Mouse (Mus musculus): ENCODE results near the gene Nmur2.

The Nmur2 gene

GRCm38 (mm10) chr11:56040917-56041316 is at the start of gene Nmur2:
Gene Nmur2, minus strand, starts transcription at chr11:56041010.
- no peak for DNase-seq (ENCODE audit: low spot score in 2 of 2)

- no peak for DNase-seq (ENCODE audit: low spot score in 2 of 2)
Measured at GRCm38 (mm10) chr11:56089127-56089689, 48.4 kb upstream of the Nmur2 start.

GRCm38 (mm10) chr11:56072131-56072530 is 31.3 kb upstream of the Nmur2 start:
- no peak for DNase-seq (ENCODE audit: low spot score in 2 of 2)

- no peak for DNase-seq (ENCODE audit: low spot score in 2 of 2)
Measured at GRCm38 (mm10) chr11:56069658-56070057, 28.8 kb upstream of the Nmur2 start.

GRCm38 (mm10) chr11:56065147-56065546 is 24.3 kb upstream of the Nmur2 start:
- no peak for DNase-seq (ENCODE audit: low spot score in 2 of 2)

GRCm38 (mm10) chr11:56064575-56064974 is 23.8 kb upstream of the Nmur2 start:
- DNase-seq (ENCODE audit: low spot score in 2 of 2): no peak

GRCm38 (mm10) chr11:56059236-56059635 is 18.4 kb upstream of the Nmur2 start:
- DNase-seq (ENCODE audit: low spot score in 2 of 2): no peak

GRCm38 (mm10) chr11:56054439-56054838 is 13.6 kb upstream of the Nmur2 start:
- DNase-seq (ENCODE audit: low spot score in 2 of 2): no peak

GRCm38 (mm10) chr11:56026854-56027253 is 14.0 kb downstream of the Nmur2 start:
- no peak for DNase-seq (ENCODE audit: low spot score in 2 of 2)

- peak; percentile 5 to 24 for DNase-seq (ENCODE audit: low spot score in 2 of 2)
Measured at GRCm38 (mm10) chr11:56025746-56026570, 14.9 kb downstream of the Nmur2 start.

GRCm38 (mm10) chr11:56013510-56014057 is 27.2 kb downstream of the Nmur2 start:
- DNase-seq (ENCODE audit: low spot score in 2 of 2): no peak

GRCm38 (mm10) chr11:56012396-56012795 is 28.4 kb downstream of the Nmur2 start:
- DNase-seq (ENCODE audit: low spot score in 2 of 2): no peak

GRCm38 (mm10) chr11:56008277-56008676 is 32.5 kb downstream of the Nmur2 start:
- DNase-seq (ENCODE audit: low spot score in 2 of 2): no peak

GRCm38 (mm10) chr11:55992799-55993198 is 48.0 kb downstream of the Nmur2 start:
- DNase-seq (ENCODE audit: low spot score in 2 of 2): no peak

GRCm38 (mm10) chr11:55992148-55992547 is 48.7 kb downstream of the Nmur2 start:
- DNase-seq (ENCODE audit: low spot score in 2 of 2): no peak

GRCm38 (mm10) chr11:55991505-55992066 is 49.2 kb downstream of the Nmur2 start:
- DNase-seq (ENCODE audit: low spot score in 2 of 2): no peak

GRCm38 (mm10) chr11:55984643-55985042 is 56.2 kb downstream of the Nmur2 start:
- DNase-seq (ENCODE audit: low spot score in 2 of 2): no peak

- DNase-seq (ENCODE audit: low spot score in 2 of 2): no peak
Measured at GRCm38 (mm10) chr11:55981656-55982055, 59.2 kb downstream of the Nmur2 start.

GRCm38 (mm10) chr11:55978146-55978545 is 62.7 kb downstream of the Nmur2 start:
- no peak for DNase-seq (ENCODE audit: low spot score in 2 of 2)

Measured in heart, adult 9 months (tissue).